Mouse (Mus musculus) midbrain, embryonic 11.5 days (tissue): ENCODE results near the gene Dock3. TPM values are rescaled to one million over a fixed set of nuclear protein-coding genes. Genes with fewer than 3 reads are reported as not detected.

Source experiments
- ATAC-seq: fragments of 200-750 bp; cut with Nextera tagmentation; 2 replicates; pipeline ENCODE4 v1.8.0; 2017; ENCODE audit warnings: moderate TSS enrichment, moderate library complexity; ENCODE audit not compliant: low FRiP score
- DNase-seq: peaks from one replicate; pipeline ENCODE4 v3.0.0; 2015; ENCODE audit warnings: low spot score; ENCODE audit errors: missing footprints
- H3K27ac ChIP-seq: fragments of 300-500 bp; sonication (generic); 2 replicates; pipeline ENCODE4 v1.5.1; 2014; ENCODE audit warnings: low read depth, low read length
- H3K27me3 ChIP-seq: fragments of 300-500 bp; sonication (generic); 2 replicates; pipeline ENCODE4 v1.6.1; 2014; ENCODE audit warnings: mild to moderate bottlenecking, low read length, moderate library complexity, mixed read lengths; ENCODE audit not compliant: control insufficient read depth, insufficient read depth
- H3K36me3 ChIP-seq: fragments of 300-500 bp; sonication (generic); 2 replicates; pipeline ENCODE4 v1.6.1; 2014; ENCODE audit warnings: mild to moderate bottlenecking, low read length, moderate library complexity, mixed read lengths; ENCODE audit not compliant: control insufficient read depth, insufficient read depth
- H3K4me1 ChIP-seq: fragments of 300-500 bp; sonication (generic); 2 replicates; pipeline ENCODE4 v1.6.1; 2014; ENCODE audit warnings: low read length; ENCODE audit not compliant: control insufficient read depth, insufficient read depth
- H3K4me2 ChIP-seq: fragments of 300-500 bp; sonication (generic); 2 replicates; pipeline ENCODE4 v1.6.1; 2014; ENCODE audit warnings: mild to moderate bottlenecking, moderate library complexity
- H3K4me3 ChIP-seq: fragments of 300-500 bp; sonication (generic); 2 replicates; pipeline ENCODE4 v1.5.1; 2014; ENCODE audit warnings: low read depth, low read length
- H3K9ac ChIP-seq: fragments of 300-500 bp; sonication (generic); 2 replicates; pipeline ENCODE4 v1.6.1; 2014; ENCODE audit warnings: low read length
- H3K9me3 ChIP-seq: fragments of 300-500 bp; sonication (generic); 2 replicates; pipeline ENCODE4 v1.6.1; 2016; ENCODE audit warnings: low read length; ENCODE audit not compliant: control insufficient read depth
- WGBS: fragments of 180-500 bp; shearing (Covaris S2); extraction: QIAGEN DNeasy Blood & Tissue Kit; methylation state at CpG from one replicate; pipeline ENCODE4 v1.1.7; 2014; 5-methylcytosine and 5-hydroxymethylcytosine counted together
- polyA plus RNA-seq: library from polyadenylated mRNA; unstranded; fragments of >200 nt; fragmentation: Nextera tagmentation; extraction: Ambion mirVana; gene quantifications from 2 replicates; pipeline ENCODE4 v1.2.1, GENCODE M21; 2014

The Dock3 gene
- polyA plus RNA-seq, 1 experiment from 2014 or later, result 9.3 TPM

DNA sequence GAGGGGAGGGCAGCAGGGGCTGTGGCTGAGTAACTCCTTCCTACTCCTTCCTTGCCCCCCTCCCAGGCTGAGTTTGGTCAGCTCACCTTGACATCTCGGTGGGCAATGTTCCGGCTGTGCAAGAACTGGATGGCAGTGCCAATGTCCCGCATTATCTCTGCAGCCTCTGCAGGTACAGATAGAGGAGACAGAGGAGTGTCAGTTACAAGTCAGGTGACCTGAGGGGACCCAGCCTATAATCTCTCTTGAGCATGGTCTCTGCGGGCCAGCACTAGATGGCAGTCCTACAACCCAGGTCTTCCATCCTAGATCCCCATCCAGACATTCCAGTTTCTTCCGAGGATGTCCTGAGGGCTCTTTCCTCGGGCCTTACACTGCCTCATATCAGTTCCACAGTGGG, 30.1 kb upstream of the Dock3 start:
- 84% methylated on average over 6 of the region's 6 CpGs for WGBS
- Histone ChIP-seq H3K27me3 (no peaks in the 10 kb centered on the region), H3K36me3 (no peaks in the 10 kb centered on the region), H3K9me3 (no peaks in the 10 kb centered on the region), H3K4me3 (no peak overlapping the region), H3K4me1 (no peaks in the 10 kb centered on the region), H3K9ac (no peak overlapping the region), H3K4me2 (no peak overlapping the region), H3K27ac (no peak overlapping the region)
- DNase-seq (no peak), ATAC-seq (no peak)

DNA sequence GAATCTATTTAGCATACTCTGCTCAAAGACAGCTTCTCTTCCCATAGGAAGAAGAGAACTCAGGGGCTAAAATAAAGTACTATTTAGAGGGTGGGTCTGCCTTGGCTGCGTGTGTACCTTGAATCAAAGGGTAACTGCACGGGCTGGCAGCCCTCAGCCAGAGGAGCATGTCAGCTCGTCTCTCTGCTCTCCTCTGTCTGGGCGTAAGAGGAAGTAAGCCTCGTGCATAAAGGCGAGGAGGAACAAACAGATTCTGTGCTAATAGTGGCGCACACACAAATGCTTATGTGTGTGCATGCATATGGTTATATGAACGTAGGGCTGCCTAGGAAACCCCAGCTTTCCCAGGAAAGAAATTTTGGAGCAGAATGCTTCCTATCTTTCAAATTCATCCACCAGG, 29.1 kb upstream of the Dock3 start:
- ATAC-seq (no peak), DNase-seq (no peak)
- Histone ChIP-seq H3K27ac (no peak overlapping the region), H3K4me3 (no peak overlapping the region), H3K36me3 (no peaks in the 10 kb centered on the region), H3K4me2 (no peak overlapping the region), H3K27me3 (no peaks in the 10 kb centered on the region), H3K4me1 (peaks cover under 1% of the 10 kb centered on the region), H3K9ac (no peak overlapping the region), H3K9me3 (no peaks in the 10 kb centered on the region)
- WGBS, result 65% methylated on average over 8 of the region's 8 CpGs

GRCm38 (mm10) chr9:107260429-107260828, 28.7 kb upstream of the Dock3 start:
- no peak overlapping the region for H3K9ac ChIP-seq
- DNase-seq, result no peak
- no peak overlapping the region for H3K27ac ChIP-seq
- no peak for ATAC-seq
- H3K4me2 ChIP-seq, result no peak overlapping the region
- WGBS, result 80% methylated on average over 2 of the region's 2 CpGs
- H3K4me3 ChIP-seq, result no peak overlapping the region
- H3K9me3 ChIP-seq, result no peaks in the 10 kb centered on the region
- no peaks in the 10 kb centered on the region for H3K27me3 ChIP-seq
- H3K4me1 ChIP-seq, result peaks cover 5% of the 10 kb centered on the region
- no peaks in the 10 kb centered on the region for H3K36me3 ChIP-seq

- Histone ChIP-seq H3K4me2 (no peak overlapping the region), H3K36me3 (no peaks in the 10 kb centered on the region), H3K27ac (no peak overlapping the region), H3K9me3 (no peaks in the 10 kb centered on the region), H3K9ac (no peak overlapping the region), H3K27me3 (no peaks in the 10 kb centered on the region), H3K4me3 (no peak overlapping the region), H3K4me1 (peaks cover 5% of the 10 kb centered on the region)
- 84% methylated on average over 6 of the region's 6 CpGs for WGBS
- DNase-seq (peak; percentile 41), ATAC-seq (no peak)
Observed at GRCm38 (mm10) chr9:107259571-107259970, 27.9 kb upstream of the Dock3 start.

DNA sequence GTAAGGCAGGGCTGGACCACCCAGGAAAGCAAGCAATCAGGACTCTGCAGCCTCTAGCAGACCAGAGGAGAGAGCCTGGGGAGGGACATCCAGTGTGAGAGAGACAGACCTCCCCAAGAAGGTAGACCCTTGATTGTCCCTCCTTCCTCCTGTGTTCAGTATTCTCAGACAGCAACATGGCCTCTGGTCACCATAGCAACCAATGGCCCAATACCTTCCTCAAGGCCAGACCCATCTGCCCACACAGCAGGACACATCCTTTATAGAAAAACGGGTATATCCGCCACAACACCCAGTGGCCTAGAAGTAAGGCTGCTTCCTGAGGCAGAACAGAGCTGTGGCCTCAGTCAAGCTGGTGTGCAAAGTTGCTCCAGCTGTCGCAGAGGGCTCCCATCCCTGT, 23.9 kb upstream of the Dock3 start:
- ATAC-seq (no peak), DNase-seq (peak; percentile 83)
- Histone ChIP-seq H3K4me3 (no peak overlapping the region), H3K27ac (no peak overlapping the region), H3K4me2 (no peak overlapping the region), H3K9ac (no peak overlapping the region), H3K27me3 (no peaks in the 10 kb centered on the region), H3K4me1 (peaks cover 7% of the 10 kb centered on the region), H3K9me3 (no peaks in the 10 kb centered on the region), H3K36me3 (no peaks in the 10 kb centered on the region)
- WGBS, result 34% methylated on average over 3 of the region's 3 CpGs

GRCm38 (mm10) chr9:107254925-107255324, 23.2 kb upstream of the Dock3 start:
- ATAC-seq (no peak), DNase-seq (peak; percentile 74)
- Histone ChIP-seq H3K36me3 (no peaks in the 10 kb centered on the region), H3K9ac (no peak overlapping the region), H3K27me3 (no peaks in the 10 kb centered on the region), H3K27ac (no peak overlapping the region), H3K9me3 (no peaks in the 10 kb centered on the region), H3K4me2 (no peak overlapping the region), H3K4me3 (no peak overlapping the region), H3K4me1 (peaks cover 7% of the 10 kb centered on the region)
- 86% methylated on average over 3 of the region's 3 CpGs for WGBS

- Histone ChIP-seq H3K27me3 (no peaks in the 10 kb centered on the region), H3K9me3 (no peaks in the 10 kb centered on the region), H3K36me3 (no peaks in the 10 kb centered on the region), H3K27ac (no peak overlapping the region), H3K9ac (no peak overlapping the region), H3K4me1 (peaks cover 7% of the 10 kb centered on the region), H3K4me2 (no peak overlapping the region), H3K4me3 (no peak overlapping the region)
- no peak for ATAC-seq
- DNase-seq, result peak; percentile 67
- 82% methylated on average over 12 of the region's 12 CpGs for WGBS
Observed at GRCm38 (mm10) chr9:107254476-107254875, 22.8 kb upstream of the Dock3 start.

- DNase-seq (peak; percentile 81), ATAC-seq (0 out of 2 replicates have a peak, but pooled peaks have one; percentile 46)
- no peak overlapping the region for H3K4me3 ChIP-seq
- H3K9me3 ChIP-seq, result no peaks in the 10 kb centered on the region
- H3K27ac ChIP-seq, result no peak overlapping the region
- WGBS, result 21% methylated on average over 5 of the region's 5 CpGs
- H3K36me3 ChIP-seq, result no peaks in the 10 kb centered on the region
- no peaks in the 10 kb centered on the region for H3K27me3 ChIP-seq
- peaks cover 7% of the 10 kb centered on the region for H3K4me1 ChIP-seq
- no peak overlapping the region for H3K4me2 ChIP-seq
- H3K9ac ChIP-seq, result no peak overlapping the region
Observed at GRCm38 (mm10) chr9:107252164-107252563, 20.5 kb upstream of the Dock3 start.

DNA sequence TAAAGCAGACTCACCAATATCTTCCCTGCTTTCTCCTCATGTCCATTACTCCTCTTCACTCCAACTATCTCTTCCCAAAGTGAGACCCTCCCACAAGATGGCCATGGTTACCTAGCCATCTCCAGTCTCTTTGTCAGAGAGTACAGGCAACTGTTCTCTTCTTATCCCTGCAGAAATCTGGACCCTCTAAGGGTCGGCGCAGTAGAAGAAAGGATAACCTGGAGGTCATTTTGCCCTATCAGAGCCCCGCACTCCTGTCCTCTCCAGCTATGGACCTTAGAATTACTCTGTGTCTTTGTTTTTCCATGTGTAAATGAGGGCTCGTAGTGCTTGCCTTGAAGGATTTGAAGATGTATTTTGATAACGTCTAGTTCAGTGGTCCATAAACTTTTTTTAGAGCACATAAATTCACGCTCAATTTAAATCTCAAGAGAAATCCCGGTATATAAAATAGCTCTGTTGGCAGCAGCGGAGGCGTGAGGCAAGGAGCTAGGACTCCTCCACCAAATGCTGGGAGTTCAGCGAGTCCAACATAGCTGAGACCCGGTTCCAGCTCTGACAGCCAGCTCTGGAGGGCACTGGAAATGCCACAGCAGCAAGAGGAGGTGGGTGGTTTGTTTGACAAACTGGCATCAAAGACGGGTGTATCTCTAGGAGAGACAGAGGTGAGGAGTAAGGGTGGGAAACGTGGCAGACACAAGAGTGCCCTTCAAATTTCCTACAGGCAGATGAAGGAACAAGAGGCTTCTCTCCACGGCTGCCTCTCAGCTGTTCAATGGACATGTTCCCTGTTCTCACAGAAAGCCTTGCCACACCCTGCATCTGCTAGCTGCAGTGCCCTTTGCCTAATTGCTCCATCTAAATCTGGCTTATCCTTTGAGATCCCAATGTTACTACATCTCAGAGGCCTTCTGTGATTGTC, 19.0 kb upstream of the Dock3 start:
- H3K4me1 ChIP-seq, result peaks cover 5% of the 10 kb centered on the region
- H3K9ac ChIP-seq, result no peak overlapping the region
- ATAC-seq, result no peak
- H3K36me3 ChIP-seq, result no peaks in the 10 kb centered on the region
- DNase-seq, result peak; percentile 65
- H3K9me3 ChIP-seq, result no peaks in the 10 kb centered on the region
- no peaks in the 10 kb centered on the region for H3K27me3 ChIP-seq
- 83% methylated on average over 14 of the region's 14 CpGs for WGBS
- no peak overlapping the region for H3K4me3 ChIP-seq
- no peak overlapping the region for H3K4me2 ChIP-seq
- no peak overlapping the region for H3K27ac ChIP-seq
